Mouse (Mus musculus): ENCODE results near the gene Ablim1. TPM values are rescaled to one million over a fixed set of nuclear protein-coding genes. Genes with fewer than 3 reads are reported as not detected.

Gene Ablim1
- polyA plus RNA-seq, 1 experiment from 2014 or later, result 62.0 TPM

DNA sequence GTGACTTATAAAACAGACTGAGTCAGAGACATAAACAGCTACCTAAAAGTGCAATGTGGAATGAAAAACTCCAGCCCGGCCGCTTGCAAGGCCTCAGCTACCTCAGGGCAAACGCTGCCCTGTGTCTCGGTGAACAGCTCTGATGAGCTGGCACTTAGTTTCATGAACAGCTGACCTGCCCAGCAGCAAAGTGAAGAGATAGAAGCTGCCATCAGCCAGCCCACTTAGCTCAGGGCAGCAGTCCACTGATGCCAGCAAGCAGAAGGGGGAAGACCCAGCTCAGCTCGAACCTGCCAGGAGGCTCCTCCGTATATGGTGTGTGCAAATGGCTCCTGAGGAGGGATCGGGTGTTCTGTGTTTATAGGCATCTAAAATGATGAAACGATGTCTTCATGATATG is 67.5 kb downstream of the Ablim1 start:
- WGBS, result 71% methylated on average over 8 of the region's 8 CpGs
- TF ChIP-seq CTCF (IDR thresholded peaks at IDR 0.05; ENCODE audit: low read depth) (no peak), EP300 (optimal IDR thresholded peaks at IDR 0.05) (no peak)

DNA sequence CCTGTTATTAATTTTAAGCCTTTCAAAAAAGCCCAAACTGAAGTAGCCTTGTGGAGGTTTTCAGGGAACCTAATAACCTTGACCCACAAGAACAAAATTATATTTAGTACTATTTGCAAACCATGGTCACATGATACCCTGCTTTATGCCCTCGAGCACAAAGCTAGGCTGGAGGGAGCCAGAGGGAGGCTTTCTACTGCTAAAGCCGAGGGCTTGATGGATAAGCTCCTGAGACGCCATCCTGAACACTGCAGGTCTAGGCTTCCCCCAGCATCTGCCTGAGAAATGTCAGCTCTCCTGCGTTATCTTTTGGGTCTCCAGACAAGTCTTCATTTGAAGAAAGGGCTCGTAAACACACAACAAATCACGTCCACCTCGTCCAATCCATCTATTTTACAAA is 70.4 kb downstream of the Ablim1 start:
- no peak overlapping the region for H3K27ac ChIP-seq (replicated peaks)
- no peak for DNase-seq (ENCODE audit: low spot score)
- peaks cover under 1% of the 10 kb centered on the region; the same call in 1 of the 2 replicates for H3K4me1 ChIP-seq (replicated peaks; ENCODE audit: control insufficient read depth, insufficient read depth)
- H3K36me3 ChIP-seq (ENCODE audit: control insufficient read depth, insufficient read depth, low read length), result no peaks in the 10 kb centered on the region
- no peak overlapping the region for H3K9ac ChIP-seq (ENCODE audit: low read length)
- WGBS, result 63% methylated on average over 7 of the region's 7 CpGs
- TF ChIP-seq EP300 (optimal IDR thresholded peaks at IDR 0.05) (no peak), CTCF (IDR thresholded peaks at IDR 0.05; ENCODE audit: low read depth) (no peak)
- H3K4me2 ChIP-seq (replicated peaks; ENCODE audit: low read depth), result no peak overlapping the region
- no peaks in the 10 kb centered on the region for H3K27me3 ChIP-seq (ENCODE audit: control insufficient read depth, insufficient read depth, low read length)
- H3K4me3 ChIP-seq (ENCODE audit: low read depth, low read length), result no peak overlapping the region
- ATAC-seq (ENCODE audit: low FRiP score, low TSS enrichment), result no peak
- H3K9me3 ChIP-seq (ENCODE audit: control insufficient read depth, low read length), result no peaks in the 10 kb centered on the region

More for the DNA sequence above, 67.5 kb downstream of the Ablim1 start:
- DNase-seq (ENCODE audit: low spot score) (no peak), ATAC-seq (ENCODE audit: low FRiP score, low TSS enrichment) (no peak)
- no peak overlapping the region for H3K9ac ChIP-seq (ENCODE audit: low read length)
- H3K27me3 ChIP-seq (ENCODE audit: control insufficient read depth, insufficient read depth, low read length), result no peaks in the 10 kb centered on the region
- no peak overlapping the region for H3K27ac ChIP-seq (replicated peaks)
- H3K4me1 ChIP-seq (replicated peaks; ENCODE audit: control insufficient read depth, insufficient read depth), result no peaks in the 10 kb centered on the region
- H3K9me3 ChIP-seq (ENCODE audit: control insufficient read depth, low read length), result no peaks in the 10 kb centered on the region
- H3K4me2 ChIP-seq (replicated peaks; ENCODE audit: low read depth), result no peak overlapping the region
- H3K4me3 ChIP-seq (ENCODE audit: low read depth, low read length), result no peak overlapping the region
- no peaks in the 10 kb centered on the region for H3K36me3 ChIP-seq (ENCODE audit: control insufficient read depth, insufficient read depth, low read length)

DNA sequence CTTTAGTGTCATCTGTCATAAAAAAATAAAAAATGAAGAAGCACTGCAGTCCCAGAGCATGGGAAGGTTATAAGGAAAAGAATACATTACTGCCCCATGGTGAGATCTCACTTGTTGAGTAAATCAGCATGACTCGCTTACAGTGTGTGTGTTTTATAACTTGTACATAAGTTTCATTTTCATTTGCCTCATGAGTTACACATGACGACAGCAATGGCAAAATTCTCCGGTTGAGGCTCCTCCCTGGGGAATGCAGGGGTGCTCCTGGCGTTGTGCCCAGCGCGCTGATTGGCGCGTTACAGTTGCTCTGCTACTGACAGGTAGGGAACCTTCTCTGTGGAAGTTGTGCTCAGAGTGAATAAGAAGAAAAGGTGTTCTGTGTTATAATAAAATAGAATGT is 71.1 kb downstream of the Ablim1 start:
- H3K4me2 ChIP-seq (replicated peaks; ENCODE audit: low read depth), result 0 out of 2 replicates have a peak overlapping the region, but pooled peaks have one; percentile 15
- no peaks in the 10 kb centered on the region for H3K9me3 ChIP-seq (ENCODE audit: control insufficient read depth, low read length)
- no peaks in the 10 kb centered on the region for H3K36me3 ChIP-seq (ENCODE audit: control insufficient read depth, insufficient read depth, low read length)
- ATAC-seq (ENCODE audit: low FRiP score, low TSS enrichment), result peak; percentile 74
- no peak overlapping the region for H3K9ac ChIP-seq (ENCODE audit: low read length)
- H3K4me3 ChIP-seq (ENCODE audit: low read depth, low read length), result no peak overlapping the region
- TF ChIP-seq CTCF (IDR thresholded peaks at IDR 0.05; ENCODE audit: low read depth) (no peak), EP300 (optimal IDR thresholded peaks at IDR 0.05) (no peak)
- no peaks in the 10 kb centered on the region for H3K27me3 ChIP-seq (ENCODE audit: control insufficient read depth, insufficient read depth, low read length)
- no peak overlapping the region for H3K27ac ChIP-seq (replicated peaks)
- DNase-seq (ENCODE audit: low spot score), result peak; percentile 75
- H3K4me1 ChIP-seq (replicated peaks; ENCODE audit: control insufficient read depth, insufficient read depth), result peaks cover 4% of the 10 kb centered on the region; the same call in 1 of the 2 replicates
- WGBS, result 48% methylated on average over 8 of the region's 8 CpGs

DNA sequence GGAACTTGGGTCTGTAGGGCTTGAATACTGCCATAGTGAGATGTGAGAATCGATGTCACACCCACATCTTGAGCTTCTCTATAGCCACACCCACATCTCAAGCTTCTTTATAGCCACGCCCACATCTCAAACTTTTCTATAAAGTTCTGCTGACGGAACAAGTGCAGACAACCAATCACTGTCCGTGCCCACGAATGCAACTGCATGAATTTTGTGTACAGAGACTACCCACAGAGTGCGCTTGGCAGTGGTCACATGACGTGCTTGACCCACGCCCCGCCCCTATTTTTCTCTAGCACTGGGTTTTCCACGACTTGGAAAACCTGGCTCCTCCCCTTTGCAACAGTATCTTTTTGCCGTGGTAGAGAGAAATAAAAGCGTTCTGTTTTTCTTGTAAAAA is 71.5 kb downstream of the Ablim1 start:
- WGBS, result 69% methylated on average over 12 of the region's 12 CpGs
- H3K9ac ChIP-seq (ENCODE audit: low read length), result no peak overlapping the region
- no peaks in the 10 kb centered on the region for H3K27me3 ChIP-seq (ENCODE audit: control insufficient read depth, insufficient read depth, low read length)
- no peak overlapping the region for H3K4me3 ChIP-seq (ENCODE audit: low read depth, low read length)
- 0 out of 2 replicates have a peak overlapping the region, but pooled peaks have one; percentile 15 for H3K4me2 ChIP-seq (replicated peaks; ENCODE audit: low read depth)
- DNase-seq (ENCODE audit: low spot score), result peak; percentile 41
- peak; percentile 57 for ATAC-seq (ENCODE audit: low FRiP score, low TSS enrichment)
- no peak for TF ChIP-seq CTCF (IDR thresholded peaks at IDR 0.05; ENCODE audit: low read depth)
- no peak for TF ChIP-seq EP300 (optimal IDR thresholded peaks at IDR 0.05)
- no peaks in the 10 kb centered on the region for H3K9me3 ChIP-seq (ENCODE audit: control insufficient read depth, low read length)
- H3K4me1 ChIP-seq (replicated peaks; ENCODE audit: control insufficient read depth, insufficient read depth), result peaks cover 4% of the 10 kb centered on the region; the same call in 1 of the 2 replicates
- H3K27ac ChIP-seq (replicated peaks), result no peak overlapping the region
- H3K36me3 ChIP-seq (ENCODE audit: control insufficient read depth, insufficient read depth, low read length), result no peaks in the 10 kb centered on the region

DNA sequence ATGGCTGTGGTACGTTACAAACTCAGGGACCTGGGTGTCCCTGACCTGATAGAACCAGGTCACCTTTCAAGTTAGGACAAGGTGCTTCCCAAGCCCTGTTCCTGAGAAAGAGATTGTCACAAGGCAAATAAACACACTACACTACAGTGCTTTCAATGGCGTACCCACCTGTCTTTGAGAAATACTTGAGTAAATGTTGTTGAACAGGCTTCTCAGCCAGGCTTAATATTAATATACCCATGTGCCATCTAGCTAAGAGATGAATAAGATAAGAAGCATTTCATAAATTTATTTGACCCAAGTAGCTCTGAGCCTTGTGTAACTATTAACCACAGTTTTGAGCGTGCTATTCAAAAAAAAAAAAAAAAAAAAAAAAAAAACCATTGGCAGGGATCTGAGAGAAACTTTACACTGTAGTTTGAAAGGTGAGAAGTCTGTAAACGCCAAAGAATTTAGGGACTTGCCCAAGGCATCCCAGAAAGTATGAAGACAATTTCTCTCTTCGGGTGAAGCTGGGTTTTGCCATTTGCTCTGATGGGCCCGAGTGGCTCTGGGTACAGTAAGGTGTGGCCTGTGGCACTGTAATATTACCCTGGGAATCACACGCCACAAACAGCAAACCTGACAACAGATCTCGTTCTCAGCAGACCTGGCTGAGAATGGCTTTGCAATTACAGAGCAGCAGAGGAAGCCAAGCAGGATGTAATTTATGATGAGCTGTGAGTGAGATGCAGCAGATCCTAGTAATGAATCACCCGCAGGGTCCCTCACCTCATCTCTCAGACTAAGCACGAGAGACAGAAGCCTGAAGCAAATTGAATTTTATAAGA is 73.1 kb downstream of the Ablim1 start:
- Histone ChIP-seq H3K9me3 (ENCODE audit: control insufficient read depth, low read length) (no peaks in the 10 kb centered on the region), H3K27ac (replicated peaks) (peak overlapping the region; percentile 65; the same call in 1 of the 2 replicates), H3K4me1 (replicated peaks; ENCODE audit: control insufficient read depth, insufficient read depth) (peaks cover 4% of the 10 kb centered on the region; the same call in 1 of the 2 replicates), H3K4me2 (replicated peaks; ENCODE audit: low read depth) (no peak overlapping the region), H3K4me3 (ENCODE audit: low read depth, low read length) (no peak overlapping the region), H3K9ac (ENCODE audit: low read length) (no peak overlapping the region), H3K27me3 (ENCODE audit: control insufficient read depth, insufficient read depth, low read length) (no peaks in the 10 kb centered on the region), H3K36me3 (ENCODE audit: control insufficient read depth, insufficient read depth, low read length) (no peaks in the 10 kb centered on the region)
- ATAC-seq (ENCODE audit: low FRiP score, low TSS enrichment), result no peak
- DNase-seq (ENCODE audit: low spot score), result no peak
- TF ChIP-seq EP300 (optimal IDR thresholded peaks at IDR 0.05) (no peak), CTCF (IDR thresholded peaks at IDR 0.05; ENCODE audit: low read depth) (no peak)
- 44% methylated on average over 10 of the region's 10 CpGs for WGBS

DNA sequence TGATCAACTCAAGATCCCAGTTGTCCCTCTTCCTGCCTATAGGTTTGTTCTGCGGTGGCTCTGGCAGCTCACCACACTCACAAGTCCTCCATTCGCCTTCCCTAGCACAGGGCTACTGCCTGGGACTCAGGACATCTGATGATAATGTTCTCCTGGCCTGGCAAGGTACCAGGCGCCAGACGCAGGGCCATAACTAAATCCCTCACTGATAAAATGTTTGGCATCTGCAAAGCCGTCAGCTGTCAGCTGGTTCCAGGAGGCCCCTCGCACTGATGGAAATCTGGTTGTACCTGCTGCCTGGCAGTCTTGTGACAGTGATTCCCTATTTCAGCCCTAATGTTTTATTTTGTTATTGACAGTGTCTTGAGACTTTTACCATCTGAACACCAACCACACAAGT is 74.5 kb downstream of the Ablim1 start:
- Histone ChIP-seq H3K27me3 (ENCODE audit: control insufficient read depth, insufficient read depth, low read length) (no peaks in the 10 kb centered on the region), H3K9me3 (ENCODE audit: control insufficient read depth, low read length) (no peaks in the 10 kb centered on the region), H3K4me1 (replicated peaks; ENCODE audit: control insufficient read depth, insufficient read depth) (peaks cover 4% of the 10 kb centered on the region; the same call in 1 of the 2 replicates), H3K36me3 (ENCODE audit: control insufficient read depth, insufficient read depth, low read length) (no peaks in the 10 kb centered on the region), H3K4me3 (ENCODE audit: low read depth, low read length) (no peak overlapping the region), H3K9ac (ENCODE audit: low read length) (no peak overlapping the region), H3K27ac (replicated peaks) (peak overlapping the region; percentile 18; the same call in 1 of the 2 replicates), H3K4me2 (replicated peaks; ENCODE audit: low read depth) (no peak overlapping the region)
- DNase-seq (ENCODE audit: low spot score), result no peak
- no peak for ATAC-seq (ENCODE audit: low FRiP score, low TSS enrichment)
- WGBS, result 75% methylated on average over 6 of the region's 6 CpGs
- TF ChIP-seq EP300 (optimal IDR thresholded peaks at IDR 0.05) (no peak), CTCF (IDR thresholded peaks at IDR 0.05; ENCODE audit: low read depth) (no peak)

Measured in stomach, postnatal 0 days (tissue).